Mouse (Mus musculus) urinary bladder, postnatal 36 days (tissue): ENCODE results near the gene Nanos2.

Experiments used
- DNase-seq, 2 experiments: peaks; one replicate each; pipeline ENCODE4 v3.0.0; 2022; ENCODE audit warnings: low spot score in 2 of 2, mixed read lengths in 1 of 2

Nanos2 gene

GRCm38 (mm10) chr7:19016042-19016441 lies 28.8 kb downstream of the Nanos2 start:
- no peak for DNase-seq

GRCm38 (mm10) chr7:19017909-19018308 lies 30.7 kb downstream of the Nanos2 start:
- DNase-seq, result no peak

DNA sequence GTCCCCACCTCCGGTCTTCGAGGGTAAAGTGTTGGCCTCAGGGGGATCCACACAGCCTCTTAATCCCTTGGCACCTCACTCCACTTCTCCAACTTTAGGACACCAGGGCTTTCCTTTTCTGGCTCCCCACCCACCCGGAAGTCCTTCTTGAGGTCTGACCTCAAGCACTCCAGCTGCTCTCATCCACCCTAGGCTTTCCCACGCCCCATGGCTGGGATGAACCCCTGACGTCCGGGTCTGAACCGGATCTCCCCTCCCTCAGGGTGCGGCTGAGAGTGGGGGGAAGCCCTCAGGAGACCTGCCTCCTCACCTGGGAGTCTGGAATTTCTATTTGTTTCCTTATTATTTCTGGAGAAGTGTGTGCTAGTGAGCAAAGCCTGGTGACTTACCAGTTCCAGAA lies 33.8 kb downstream of the Nanos2 start:
- DNase-seq, result no peak

DNA sequence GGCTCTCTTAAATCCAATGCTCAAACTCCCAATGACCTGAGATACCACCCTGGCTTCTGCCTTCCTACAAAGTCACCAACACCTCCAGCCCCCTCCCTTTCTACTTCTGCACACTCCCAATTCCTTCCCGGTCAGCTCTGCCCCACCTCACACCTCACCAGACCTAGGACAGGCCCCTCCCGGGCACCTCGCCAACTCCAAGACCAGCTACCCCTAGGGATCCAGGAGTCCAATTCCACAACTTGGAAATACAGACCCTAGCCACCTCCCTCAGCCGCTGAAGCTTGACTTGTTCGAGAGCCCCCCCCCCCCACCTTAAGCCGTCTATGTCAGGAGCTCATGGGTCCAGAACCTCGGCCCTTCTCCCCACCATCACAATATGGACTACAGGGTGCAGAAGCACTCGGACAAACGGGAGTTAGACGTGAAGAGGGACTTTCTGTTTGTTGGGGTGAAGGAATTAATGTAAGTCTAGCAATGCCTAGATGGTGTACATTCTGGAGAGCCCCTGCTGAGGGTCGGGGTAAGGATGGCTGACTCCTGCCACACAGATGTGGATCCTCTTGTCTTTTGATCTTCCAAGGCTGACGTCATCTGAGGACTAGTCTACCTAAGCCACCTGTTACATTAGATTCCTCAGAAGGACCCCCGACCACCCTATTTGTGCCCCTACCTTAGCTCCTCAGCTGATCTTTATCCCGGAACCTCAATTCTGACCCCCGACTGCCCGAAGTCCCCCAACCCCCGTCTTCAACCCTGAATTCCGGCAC lies 35.2 kb downstream of the Nanos2 start:
- no peak for DNase-seq

DNA sequence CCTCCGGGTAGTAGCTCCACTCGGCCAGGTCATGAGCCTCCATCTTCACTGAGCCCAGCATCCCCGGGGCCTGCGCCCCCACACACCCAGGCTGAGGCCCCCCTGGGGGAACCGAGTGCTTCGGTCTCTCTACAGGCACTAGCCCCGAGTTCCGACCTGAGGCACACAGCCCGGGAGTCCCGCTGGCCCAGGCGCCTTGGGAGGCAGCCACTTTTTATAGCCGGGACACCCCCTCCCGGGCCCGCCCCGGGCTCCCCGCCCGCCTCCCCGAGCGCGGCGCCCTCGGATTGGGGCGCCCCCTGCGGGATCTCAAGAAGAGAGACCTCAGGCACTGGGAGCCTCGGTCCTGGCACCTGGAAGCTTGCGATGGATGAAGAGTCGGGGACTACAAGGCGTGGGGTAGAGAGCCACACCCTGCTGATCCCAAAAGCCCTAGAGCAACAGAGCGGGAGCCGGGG lies 36.2 kb downstream of the Nanos2 start, which contains the start of gene Foxa3:
TSS of gene Foxa3 (minus strand) at position 182 of the 458 bp plus-strand sequence.
- DNase-seq, result peak in 1 of 2 experiments; percentile 28

DNA sequence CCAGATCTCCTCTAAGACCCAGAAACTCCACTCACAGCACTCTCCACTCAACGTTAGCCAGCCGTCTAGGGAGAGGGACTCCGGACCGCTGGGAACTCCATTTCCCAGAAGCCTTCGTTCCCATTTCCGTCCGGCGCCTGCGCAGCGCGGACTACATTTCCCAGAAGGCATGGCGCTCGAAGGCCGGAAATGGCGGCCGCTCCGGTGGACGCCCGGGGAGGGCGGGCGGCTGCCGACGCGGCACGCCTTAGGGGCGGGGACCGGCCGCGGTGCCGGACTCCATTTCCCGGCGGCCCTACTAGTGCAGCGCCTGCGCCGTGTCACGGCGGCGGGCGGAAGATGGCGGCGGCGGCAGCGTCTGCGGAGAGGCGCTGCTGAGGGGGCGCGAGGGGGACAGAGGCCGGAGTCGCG lies 36.9 kb downstream of the Nanos2 start, which contains the start of gene Sympk:
TSS of gene Sympk (plus strand) at position 282 of the 411 bp plus-strand sequence.
- DNase-seq, result peak; percentile 92 to 96

- DNase-seq, result no peak
Measured at GRCm38 (mm10) chr7:19024581-19025255, 37.5 kb downstream of the Nanos2 start.

DNA sequence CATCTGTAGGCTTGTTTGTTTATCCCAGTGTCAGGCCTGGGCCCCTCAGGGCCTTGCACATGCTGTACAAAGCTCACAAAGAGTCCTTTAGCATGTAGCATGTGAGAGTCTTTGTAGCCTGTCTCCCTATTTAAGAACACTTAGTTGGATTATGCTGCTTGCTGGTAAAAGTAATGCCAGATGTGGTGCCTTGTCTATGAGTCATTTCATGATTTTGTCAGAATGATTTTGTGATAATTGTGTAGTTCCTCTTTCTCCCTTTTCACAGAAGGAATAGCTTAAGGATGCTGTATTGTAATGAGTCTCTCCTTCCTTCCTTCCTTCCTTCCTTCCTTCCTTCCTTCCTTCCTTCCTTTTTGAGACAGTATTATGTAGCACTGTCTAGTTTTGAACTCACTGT lies 40.9 kb downstream of the Nanos2 start:
- DNase-seq, result no peak

- peak in 1 of 2 experiments; percentile 38 for DNase-seq
Measured at GRCm38 (mm10) chr7:19029084-19029653, 42.0 kb downstream of the Nanos2 start.

DNA sequence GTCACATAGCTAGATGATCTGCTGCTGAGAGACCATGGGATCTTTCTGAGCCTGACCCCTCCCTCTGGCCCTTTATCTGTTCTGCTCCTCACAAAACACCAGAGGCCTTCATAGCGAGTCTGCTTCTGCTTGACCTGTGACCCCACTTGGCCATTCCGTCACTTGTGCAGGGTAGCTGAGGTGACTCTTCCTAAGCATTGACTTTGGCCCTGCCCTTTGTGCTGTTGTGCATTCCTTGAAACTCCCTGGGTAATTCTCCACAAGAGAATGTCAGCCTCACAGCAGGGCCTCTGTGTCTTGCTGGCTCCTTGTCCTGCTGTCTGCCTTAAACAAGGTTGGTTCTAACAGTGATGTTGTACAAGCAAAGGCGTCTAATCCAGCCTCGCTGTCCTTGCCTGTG lies 44.4 kb downstream of the Nanos2 start:
- no peak for DNase-seq
